Mouse (Mus musculus) intestine, postnatal 0 days (tissue): ENCODE data around the gene S100a11. TPM values are rescaled to one million over a fixed set of nuclear protein-coding genes. Genes with fewer than 3 reads are reported as not detected.
"Not testable (repeated sequence)": the region's sequence is repeated elsewhere in the genome, so short reads cannot be mapped to it uniquely, and the experiment has no call there.

Source experiments
- ATAC-seq: fragments of 200-750 bp; cut with Nextera tagmentation; 2 replicates; pipeline ENCODE4 v1.8.0; 2017; ENCODE audit warnings: mild to moderate bottlenecking, moderate TSS enrichment, moderate library complexity
- H3K27ac ChIP-seq: fragments of 300-500 bp; sonication (generic); 2 replicates; pipeline ENCODE4 v1.5.1; 2014; ENCODE audit warnings: mild to moderate bottlenecking, low read depth, low read length, moderate library complexity
- H3K27me3 ChIP-seq: fragments of 300-500 bp; sonication (generic); replicated peaks from 2 replicates; pipeline ENCODE4 v1.6.1; 2014; ENCODE audit warnings: low read length, mixed read lengths; ENCODE audit not compliant: control insufficient read depth, insufficient read depth
- H3K36me3 ChIP-seq: fragments of 300-500 bp; sonication (generic); 2 replicates; pipeline ENCODE4 v1.6.1; 2014; ENCODE audit warnings: mild to moderate bottlenecking, moderate library complexity; ENCODE audit not compliant: control insufficient read depth, insufficient read depth
- H3K4me1 ChIP-seq: fragments of 300-500 bp; sonication (generic); replicated peaks from 2 replicates; pipeline ENCODE4 v1.6.1; 2014; ENCODE audit warnings: antibody characterized with exemption, low read length, mixed read lengths; ENCODE audit not compliant: control insufficient read depth, insufficient read depth
- H3K4me2 ChIP-seq: fragments of 300-500 bp; sonication (generic); replicated peaks from 2 replicates; pipeline ENCODE4 v1.6.1; 2014; ENCODE audit warnings: low read depth, mild to moderate bottlenecking, moderate library complexity
- H3K4me3 ChIP-seq: fragments of 300-500 bp; sonication (generic); 2 replicates; pipeline ENCODE4 v1.5.1; 2014; ENCODE audit warnings: low read depth, low read length
- H3K9ac ChIP-seq: fragments of 300-500 bp; sonication (generic); 2 replicates; pipeline ENCODE4 v1.6.1; 2014; ENCODE audit warnings: mild to moderate bottlenecking, low read depth, low read length
- H3K9me3 ChIP-seq: fragments of 300-500 bp; sonication (generic); 2 replicates; pipeline ENCODE4 v1.6.1; 2016; ENCODE audit warnings: mixed run types; ENCODE audit not compliant: control insufficient read depth
- CTCF ChIP-seq: sonication (generic); IDR thresholded peaks from 2 replicates; pipeline ENCODE4 v1.5.1; 2016; ENCODE audit warnings: low read depth, mild to moderate bottlenecking, control low read depth, antibody characterized with exemption, moderate library complexity
- WGBS: fragments of 180-500 bp; shearing (Covaris S2); extraction: QIAGEN DNeasy Blood & Tissue Kit; methylation state at CpG from one replicate; pipeline ENCODE4 v1.1.7; 2014; 5-methylcytosine and 5-hydroxymethylcytosine counted together
- polyA plus RNA-seq: library from polyadenylated mRNA; unstranded; fragments of >200 nt; fragmentation: Nextera tagmentation; extraction: Ambion mirVana; gene quantifications from 2 replicates; pipeline ENCODE4 v1.2.1, GENCODE M21; 2015

The S100a11 gene
- polyA plus RNA-seq, 1 experiment from 2014 or later, result 965 TPM

DNA sequence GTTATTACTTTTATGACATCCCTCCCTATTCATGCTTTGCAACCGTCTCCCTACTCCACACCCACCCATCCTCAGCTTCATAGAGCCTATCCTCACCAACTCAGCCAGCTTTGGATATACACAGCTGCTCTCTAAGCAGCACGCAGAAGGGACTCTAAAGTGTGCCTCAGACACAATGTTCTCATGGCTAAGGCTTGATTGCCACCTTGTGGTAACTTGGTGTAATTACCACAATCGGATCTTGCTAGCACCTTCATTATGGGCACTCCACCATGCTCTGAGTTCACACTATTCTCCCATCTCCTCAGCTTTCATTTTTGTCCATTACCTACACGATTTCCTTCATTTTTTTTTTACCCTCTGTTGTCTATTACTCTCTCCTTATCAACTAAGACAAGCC, 26.3 kb upstream of the S100a11 start:
- no peak overlapping the region for H3K9ac ChIP-seq
- H3K27me3 ChIP-seq, result no peaks in the 10 kb centered on the region
- TF ChIP-seq CTCF, result peak; percentile 96
- no peaks in the 10 kb centered on the region for H3K4me1 ChIP-seq
- no peak overlapping the region for H3K27ac ChIP-seq
- H3K4me2 ChIP-seq, result no peak overlapping the region
- H3K4me3 ChIP-seq, result no peak overlapping the region
- WGBS, result 2% methylated on average over 4 of the region's 4 CpGs
- no peaks in the 10 kb centered on the region for H3K36me3 ChIP-seq
- H3K9me3 ChIP-seq, result no peaks in the 10 kb centered on the region
- peak; percentile 38 for ATAC-seq

DNA sequence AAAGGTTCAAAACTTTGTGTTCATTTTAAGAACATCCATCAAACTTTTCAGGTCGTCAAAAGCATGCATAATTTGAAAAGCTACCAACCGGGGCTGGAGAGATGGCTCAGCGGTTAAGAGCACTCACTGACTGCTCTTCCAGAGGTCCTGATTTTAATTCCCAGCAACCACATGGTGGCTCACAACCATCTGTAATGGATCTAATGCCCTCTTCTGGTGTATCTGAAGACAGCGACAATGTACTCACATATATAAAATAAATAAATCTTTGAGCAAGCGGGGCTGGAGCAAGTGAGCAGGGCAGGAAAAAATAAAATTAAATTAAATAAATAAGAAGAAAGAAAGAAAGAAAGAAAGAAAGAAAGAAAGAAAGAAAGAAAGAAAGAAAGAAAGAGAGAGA, 25.5 kb upstream of the S100a11 start:
- 40% methylated on average over 5 of the region's 5 CpGs for WGBS
- not testable (repeated sequence) for H3K27ac ChIP-seq, H3K36me3 ChIP-seq, ATAC-seq, H3K4me1 ChIP-seq, H3K27me3 ChIP-seq, H3K9me3 ChIP-seq, H3K4me2 ChIP-seq, H3K4me3 ChIP-seq, H3K9ac ChIP-seq
- TF ChIP-seq CTCF, result peak; percentile 47

DNA sequence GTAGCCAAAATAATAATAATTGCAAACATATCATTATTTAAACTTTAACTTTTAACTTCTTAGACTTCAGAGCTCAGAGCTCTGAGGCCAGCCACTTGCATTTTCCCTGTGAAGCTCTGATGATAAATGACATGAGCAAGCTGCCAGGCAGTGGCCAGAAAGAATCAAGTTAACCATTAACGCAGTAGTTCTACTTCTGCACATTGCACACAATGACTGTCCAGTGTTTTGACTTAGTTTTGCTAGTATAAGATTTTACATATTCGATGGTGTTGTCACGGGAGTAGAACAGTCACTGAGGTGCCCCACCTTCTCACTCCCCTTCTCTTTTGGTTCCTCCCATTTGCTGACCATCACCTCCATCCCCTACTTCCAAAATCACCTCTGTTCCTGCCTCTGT, 23.2 kb upstream of the S100a11 start:
- H3K36me3 ChIP-seq, result no peaks in the 10 kb centered on the region
- 18% methylated on average over 3 of the region's 3 CpGs for WGBS
- H3K27ac ChIP-seq, result no peak overlapping the region
- ATAC-seq, result no peak
- no peaks in the 10 kb centered on the region for H3K4me1 ChIP-seq
- H3K4me3 ChIP-seq, result no peak overlapping the region
- H3K9me3 ChIP-seq, result no peaks in the 10 kb centered on the region
- TF ChIP-seq CTCF, result no peak
- no peak overlapping the region for H3K4me2 ChIP-seq
- no peak overlapping the region for H3K9ac ChIP-seq
- H3K27me3 ChIP-seq, result no peaks in the 10 kb centered on the region

DNA sequence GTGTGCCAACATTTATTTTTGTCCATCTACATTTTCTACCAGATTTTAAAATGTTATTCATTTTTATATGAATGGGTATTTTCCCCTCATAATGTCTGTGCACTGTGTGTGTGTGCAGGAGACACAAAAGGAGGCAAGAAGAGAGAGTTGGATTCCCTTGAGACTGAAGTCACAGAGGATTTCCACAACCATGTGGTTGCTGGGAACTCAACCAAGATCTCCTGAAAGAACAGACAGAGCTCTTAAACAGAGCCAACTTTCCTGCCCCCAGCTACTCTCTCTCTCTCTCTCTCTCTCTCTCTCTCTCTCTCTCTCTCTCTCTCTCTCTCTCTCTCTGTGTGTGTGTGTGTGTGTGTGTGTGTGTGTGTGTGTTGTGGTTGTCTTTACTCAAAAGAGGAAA, 21.2 kb upstream of the S100a11 start:
- Histone ChIP-seq H3K9ac (no peak overlapping the region), H3K4me3 (no peak overlapping the region), H3K4me2 (no peak overlapping the region), H3K27me3 (no peaks in the 10 kb centered on the region), H3K36me3 (no peaks in the 10 kb centered on the region), H3K4me1 (no peaks in the 10 kb centered on the region), H3K9me3 (no peaks in the 10 kb centered on the region), H3K27ac (no peak overlapping the region)
- TF ChIP-seq CTCF, result no peak
- no peak for ATAC-seq

DNA sequence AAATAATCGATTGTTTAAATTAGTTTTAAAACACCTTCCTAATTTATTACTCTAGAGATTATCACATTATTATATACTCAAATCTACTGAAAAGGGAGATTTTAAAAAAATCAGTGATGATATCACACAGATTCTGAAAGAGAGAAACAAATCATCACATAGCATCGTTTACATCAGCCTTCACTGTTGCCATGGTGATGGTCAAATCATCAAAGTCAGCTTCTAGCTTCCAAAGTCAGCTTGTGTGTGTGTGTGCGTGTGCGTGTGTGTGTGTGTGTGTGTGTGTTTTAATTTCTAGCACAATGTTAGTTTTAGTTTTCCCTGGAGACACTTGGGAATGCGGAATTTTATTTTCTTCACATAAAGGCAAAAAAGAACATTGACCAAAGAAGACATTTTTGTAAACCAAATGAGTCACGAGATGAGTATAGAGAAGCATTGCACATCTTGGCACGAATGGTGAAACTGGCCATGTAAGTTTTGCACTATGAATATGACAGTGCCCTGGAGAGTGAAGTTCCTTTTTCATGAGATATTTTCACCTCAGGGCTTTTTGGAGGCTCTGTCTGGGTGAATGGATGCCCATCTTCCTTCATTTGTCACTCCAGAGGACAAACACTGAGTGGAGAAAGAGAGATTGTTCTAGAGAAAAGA, 15.6 kb upstream of the S100a11 start:
- Histone ChIP-seq H3K4me2 (no peak overlapping the region), H3K36me3 (no peaks in the 10 kb centered on the region), H3K4me3 (no peak overlapping the region), H3K9ac (no peak overlapping the region), H3K27me3 (no peaks in the 10 kb centered on the region), H3K27ac (no peak overlapping the region), H3K4me1 (0 out of 2 replicates have a peak, but pooled peaks cover 2% of the 10 kb centered on the region), H3K9me3 (no peaks in the 10 kb centered on the region)
- TF ChIP-seq CTCF, result no peak
- WGBS, result 85% methylated on average over 7 of the region's 7 CpGs
- ATAC-seq, result no peak

DNA sequence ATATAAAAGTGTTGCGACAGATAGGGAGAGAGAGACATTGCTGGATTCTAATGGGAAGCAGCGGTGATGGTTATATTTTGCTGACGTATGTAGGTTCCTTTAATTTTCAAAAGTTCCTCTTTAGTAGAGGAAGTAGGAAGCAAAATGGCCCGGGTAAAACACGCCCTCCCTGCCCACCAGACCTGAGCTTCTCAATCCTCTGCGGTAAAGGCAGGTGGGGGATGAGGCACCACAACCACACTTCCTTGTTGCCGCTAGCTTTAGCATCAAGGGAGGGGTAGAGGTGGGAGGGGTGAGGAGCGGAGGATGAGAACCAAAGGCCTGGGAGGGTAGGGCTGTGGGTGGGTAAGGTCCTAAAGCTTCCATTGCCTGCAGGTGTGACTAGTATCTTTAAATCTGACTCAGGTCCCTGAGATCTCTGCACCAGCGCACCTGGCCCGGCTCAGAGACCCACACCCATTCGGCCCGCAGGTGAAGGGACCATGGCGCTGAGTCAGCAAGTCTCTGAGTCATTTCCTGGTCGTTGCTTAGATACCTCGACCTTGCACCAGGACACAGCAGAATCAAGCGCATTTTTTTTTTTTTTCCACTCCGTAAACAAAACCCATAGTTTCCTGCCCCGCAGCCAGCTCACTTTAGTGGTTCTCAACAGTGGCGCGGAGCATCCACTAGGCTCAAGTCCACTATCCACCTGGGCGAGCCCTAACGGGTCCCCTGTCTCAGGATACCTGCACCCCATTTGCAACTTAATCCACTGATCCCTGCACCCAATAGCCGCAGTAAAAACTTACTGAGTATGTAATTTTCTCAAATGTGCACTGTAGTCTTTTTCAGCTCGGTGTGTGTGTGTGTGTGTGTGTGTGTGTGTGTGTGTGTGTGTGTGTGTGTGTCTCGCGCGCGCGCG, 14.1 kb upstream of the S100a11 start:
- WGBS, result 30% methylated on average over 30 of the region's 30 CpGs
- 0 out of 2 replicates have a peak, but pooled peaks cover 2% of the 10 kb centered on the region for H3K4me1 ChIP-seq
- H3K4me2 ChIP-seq, result peak overlapping the region; percentile 63
- H3K4me3 ChIP-seq, result peak overlapping the region; percentile 34
- no peak overlapping the region for H3K9ac ChIP-seq
- no peaks in the 10 kb centered on the region for H3K9me3 ChIP-seq
- peak; percentile 95 for ATAC-seq
- no peaks in the 10 kb centered on the region for H3K36me3 ChIP-seq
- H3K27ac ChIP-seq, result peak overlapping the region; percentile 50; the same call in 1 of the 2 replicates
- no peaks in the 10 kb centered on the region for H3K27me3 ChIP-seq
- no peak for TF ChIP-seq CTCF
